Mouse (Mus musculus) brown adipose tissue, adult 24 weeks (tissue): ENCODE data around the gene Il15. TPM values are rescaled to one million over a fixed set of nuclear protein-coding genes. Genes with fewer than 3 reads are reported as not detected.
A peak's percentile ranks its signal among the peaks of the same experiment; 100 is the strongest.

Experiments used
- H3K27ac ChIP-seq: fragments of 200-500 bp; replicated peaks from 2 replicates; pipeline ENCODE4 v1.5.1; 2012; ENCODE audit warnings: low read depth, mild to moderate bottlenecking, low read length
- H3K4me1 ChIP-seq: fragments of 200-500 bp; 2 replicates; pipeline ENCODE4 v1.6.1; 2012; ENCODE audit warnings: low read length, mixed read lengths; ENCODE audit not compliant: control insufficient read depth, insufficient read depth, insufficient read length
- H3K4me3 ChIP-seq: fragments of 200-500 bp; 2 replicates; pipeline ENCODE4 v1.5.1; 2012; ENCODE audit warnings: low read depth, mild to moderate bottlenecking, low read length, moderate library complexity; ENCODE audit not compliant: insufficient read depth
- polyA plus RNA-seq: library from polyadenylated mRNA; stranded (reverse); fragments of >200 nt; gene quantifications from 2 replicates; pipeline ENCODE4 v1.2.4, GENCODE M21; 2012; ENCODE audit not compliant: missing spikeins, insufficient read depth, insufficient read length

Gene Il15
- 3.6 and 7.2 TPM in 2 replicates for polyA plus RNA-seq

- H3K4me3 ChIP-seq = peak within 1 kb of the TSS; percentile 77
- peaks cover 15% of the 10 kb centered on the region for H3K4me1 ChIP-seq
- peak within 1 kb of the TSS; percentile 61 for H3K27ac ChIP-seq
These were observed at the start of gene Il15 for GRCm38 (mm10) chr8:82402686-82403330. Gene Il15, minus strand, starts transcription at chr8:82403222.

GRCm38 (mm10) chr8:82444897-82445296 lies 41.9 kb upstream of the Il15 start:
- Histone ChIP-seq H3K4me1 (no peaks in the 10 kb centered on the region), H3K27ac (no peak overlapping the region), H3K4me3 (no peak overlapping the region)

- no peaks in the 10 kb centered on the region for H3K4me1 ChIP-seq
- H3K27ac ChIP-seq = no peak overlapping the region
- H3K4me3 ChIP-seq = no peak overlapping the region
These were observed 13.7 kb upstream of the Il15 start for GRCm38 (mm10) chr8:82416587-82417340.

- Histone ChIP-seq H3K4me1 (no peaks in the 10 kb centered on the region), H3K4me3 (no peak overlapping the region), H3K27ac (no peak overlapping the region)
These were observed 12.5 kb upstream of the Il15 start for GRCm38 (mm10) chr8:82415485-82415884.

GRCm38 (mm10) chr8:82410135-82410534 lies 7.1 kb upstream of the Il15 start:
- no peaks in the 10 kb centered on the region for H3K4me1 ChIP-seq
- no peak overlapping the region for H3K4me3 ChIP-seq
- H3K27ac ChIP-seq = no peak overlapping the region

GRCm38 (mm10) chr8:82407060-82407459 lies 4.0 kb upstream of the Il15 start:
- Histone ChIP-seq H3K27ac (no peak overlapping the region), H3K4me3 (no peak overlapping the region), H3K4me1 (no peaks in the 10 kb centered on the region)

- H3K4me1 ChIP-seq = peaks cover 6% of the 10 kb centered on the region
- no peak overlapping the region for H3K27ac ChIP-seq
- H3K4me3 ChIP-seq = no peak overlapping the region
These were observed 1.0 kb upstream of the Il15 start for GRCm38 (mm10) chr8:82404068-82404467.

GRCm38 (mm10) chr8:82402261-82402685 lies 749 bp downstream of the Il15 start:
- peaks cover 15% of the 10 kb centered on the region for H3K4me1 ChIP-seq
- peak overlapping the region; percentile 61 for H3K27ac ChIP-seq
- peak overlapping the region; percentile 77 for H3K4me3 ChIP-seq

- H3K4me3 ChIP-seq = peak overlapping the region; percentile 77
- peaks cover 15% of the 10 kb centered on the region for H3K4me1 ChIP-seq
- peak overlapping the region; percentile 19 for H3K27ac ChIP-seq
These were observed 1.5 kb downstream of the Il15 start for GRCm38 (mm10) chr8:82401490-82401889.

- Histone ChIP-seq H3K4me3 (peak overlapping the region; percentile 46), H3K27ac (peak overlapping the region; percentile 67), H3K4me1 (peaks cover 15% of the 10 kb centered on the region)
These were observed 2.0 kb downstream of the Il15 start for GRCm38 (mm10) chr8:82401059-82401458.

GRCm38 (mm10) chr8:82400376-82400775 lies 2.6 kb downstream of the Il15 start:
- H3K27ac ChIP-seq = no peak overlapping the region
- H3K4me3 ChIP-seq = no peak overlapping the region
- H3K4me1 ChIP-seq = peaks cover 15% of the 10 kb centered on the region

- H3K4me3 ChIP-seq = no peak overlapping the region
- H3K27ac ChIP-seq = peak overlapping the region; percentile 12
- peaks cover 15% of the 10 kb centered on the region for H3K4me1 ChIP-seq
These were observed 4.5 kb downstream of the Il15 start for GRCm38 (mm10) chr8:82398546-82398945.

GRCm38 (mm10) chr8:82391258-82391657 lies 11.8 kb downstream of the Il15 start:
- Histone ChIP-seq H3K27ac (no peak overlapping the region), H3K4me1 (no peaks in the 10 kb centered on the region), H3K4me3 (no peak overlapping the region)

- Histone ChIP-seq H3K4me1 (peaks cover 5% of the 10 kb centered on the region; the same call in 1 of the 2 replicates), H3K27ac (no peak overlapping the region)
These were observed 14.6 kb downstream of the Il15 start for GRCm38 (mm10) chr8:82388356-82388902.

GRCm38 (mm10) chr8:82387614-82388013 lies 15.4 kb downstream of the Il15 start:
- Histone ChIP-seq H3K4me3 (no peak overlapping the region), H3K4me1 (peaks cover 5% of the 10 kb centered on the region; the same call in 1 of the 2 replicates), H3K27ac (no peak overlapping the region)

More at GRCm38 (mm10) chr8:82388356-82388902, 14.6 kb downstream of the Il15 start:
- no peak overlapping the region for H3K4me3 ChIP-seq
